Mouse (Mus musculus) liver, adult (tissue): ENCODE results near the gene Fscn3.

Experiments used
- GATA4 ChIP-seq: IDR thresholded peaks from 2 replicates; pipeline ENCODE4 v1.6.1; 2014; ENCODE audit warnings: mild to moderate bottlenecking, low read length; ENCODE audit not compliant: insufficient replicate concordance

Fscn3 gene

GRCm38 (mm10) chr6:28460534-28460933, 32.9 kb downstream of the Fscn3 start:
- TF ChIP-seq GATA4, result no peak

GRCm38 (mm10) chr6:28464630-28465029, 37.0 kb downstream of the Fscn3 start:
- TF ChIP-seq GATA4, result no peak

GRCm38 (mm10) chr6:28470017-28470602, 42.5 kb downstream of the Fscn3 start:
- peak; percentile 26; the same call in 1 of the 2 replicates for TF ChIP-seq GATA4

GRCm38 (mm10) chr6:28470621-28471020, 43.0 kb downstream of the Fscn3 start:
- TF ChIP-seq GATA4, result no peak

GRCm38 (mm10) chr6:28471284-28472035, 43.9 kb downstream of the Fscn3 start:
- no peak for TF ChIP-seq GATA4

GRCm38 (mm10) chr6:28474211-28474610, 46.6 kb downstream of the Fscn3 start:
- TF ChIP-seq GATA4, result no peak

- no peak for TF ChIP-seq GATA4
Observed at GRCm38 (mm10) chr6:28474839-28475238, 47.2 kb downstream of the Fscn3 start, which contains the start of gene Snd1. TSS of gene Snd1 (plus strand) at chr6:28475139.

GRCm38 (mm10) chr6:28479865-28480751, 52.5 kb downstream of the Fscn3 start:
- TF ChIP-seq GATA4, result peak; percentile 49; the same call in 1 of the 2 replicates

- no peak for TF ChIP-seq GATA4
Observed at GRCm38 (mm10) chr6:28480752-28481492, 53.3 kb downstream of the Fscn3 start.

- TF ChIP-seq GATA4, result no peak
Observed at GRCm38 (mm10) chr6:28482711-28483315, 55.2 kb downstream of the Fscn3 start.

- TF ChIP-seq GATA4, result no peak
Observed at GRCm38 (mm10) chr6:28486008-28486407, 58.4 kb downstream of the Fscn3 start.

GRCm38 (mm10) chr6:28486471-28486870, 58.9 kb downstream of the Fscn3 start:
- no peak for TF ChIP-seq GATA4

GRCm38 (mm10) chr6:28486905-28487304, 59.3 kb downstream of the Fscn3 start:
- TF ChIP-seq GATA4, result no peak
